Mouse (Mus musculus) neural tube, postnatal 0 days (tissue): ENCODE data around the gene Olfr16. TPM values are rescaled to one million over a fixed set of nuclear protein-coding genes. Genes with fewer than 3 reads are reported as not detected.

Experiments used
- polyA plus RNA-seq: library from polyadenylated mRNA; unstranded; fragments of >200 nt; fragmentation: Nextera tagmentation; extraction: Ambion mirVana; gene quantifications from 2 replicates; pipeline ENCODE4 v1.2.1, GENCODE M21; 2015

The Olfr16 gene
- not detected in 2 replicates for polyA plus RNA-seq

GRCm38 (mm10) chr1:172950160-172950559 is at the start of gene Olfr16:
Gene Olfr16 (plus strand): TSS chr1:172950409.

Other genes with a start within 250 kb of the Olfr16 start
- gene Apcs, start 55.4 kb upstream of the Olfr16 start, polyA plus RNA-seq = not detected in 2 replicates
- gene Olfr1408, start 187.0 kb downstream of the Olfr16 start, polyA plus RNA-seq = not detected in 2 replicates
- gene Olfr1406, start 240.2 kb downstream of the Olfr16 start, polyA plus RNA-seq = not detected in 2 replicates
- gene Olfr218, start 247.4 kb downstream of the Olfr16 start, polyA plus RNA-seq = not detected in 2 replicates